Mouse (Mus musculus) monocyte, adult 59 days (primary cell): ENCODE data around the gene Tbl1xr1. TPM values are rescaled to one million over a fixed set of nuclear protein-coding genes. Genes with fewer than 3 reads are reported as not detected.

Experiments
- total RNA-seq, 2 experiments: library from RNA; stranded (reverse); gene quantifications; one replicate each; pipeline ENCODE4 v1.2.4; 2023

Gene Tbl1xr1
- total RNA-seq: 100 to 1,000 TPM; 135 to 157 TPM

GRCm38 (mm10) chr3:22076561-22076935 is at the start of gene Tbl1xr1:
TSS of gene Tbl1xr1 (plus strand) at chr3:22076652.

